Mouse (Mus musculus) cortical plate, adult 2 months (tissue): Measurements from ENCODE around the gene Olfr1195.

Experiments used
- CTCF ChIP-seq: fragments of 200-500 bp; IDR thresholded peaks from 2 replicates; pipeline ENCODE4 v1.5.1; 2011; ENCODE audit warnings: mild to moderate bottlenecking, control low read depth, low read length; ENCODE audit not compliant: insufficient read depth; ENCODE audit errors: extremely low read depth
- POLR2A ChIP-seq: fragments of 200-500 bp; IDR thresholded peaks from 2 replicates; pipeline ENCODE4 v1.6.1; 2011; ENCODE audit warnings: mild to moderate bottlenecking, low read length, control low read depth; ENCODE audit not compliant: insufficient read depth; ENCODE audit errors: extremely low read depth

DNA sequence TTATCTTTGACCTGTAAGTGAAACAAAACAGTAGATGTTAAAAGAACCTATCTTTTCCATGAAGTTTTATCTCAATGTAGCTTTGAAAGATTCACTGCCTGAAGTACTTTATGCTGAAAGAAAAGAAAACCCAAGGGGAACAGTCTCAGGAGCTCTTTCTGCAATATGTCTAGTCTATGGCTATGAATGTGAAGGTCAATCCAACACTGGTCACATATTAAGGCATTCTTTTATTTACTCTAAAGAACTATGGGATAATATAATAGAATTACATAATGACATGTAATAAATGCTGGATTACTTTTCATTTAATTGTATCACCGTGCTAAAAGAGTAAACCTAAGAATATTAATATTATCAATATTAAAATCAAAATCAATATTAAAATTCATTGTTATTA, 43.3 kb upstream of the Olfr1195 start, which contains the start of gene Olfr1197:
- TF ChIP-seq CTCF (no peak), POLR2A (no peak)
